Mouse (Mus musculus) neutrophil, adult 83 days (primary cell): ENCODE measurements around the gene Cfap77. TPM values are rescaled to one million over a fixed set of nuclear protein-coding genes. Genes with fewer than 3 reads are reported as not detected.

Experiments used
- total RNA-seq, 2 experiments: library from RNA; stranded (reverse); gene quantifications; one replicate each; pipeline ENCODE4 v1.2.4; 2023

The Cfap77 gene
- not detected for total RNA-seq

DNA sequence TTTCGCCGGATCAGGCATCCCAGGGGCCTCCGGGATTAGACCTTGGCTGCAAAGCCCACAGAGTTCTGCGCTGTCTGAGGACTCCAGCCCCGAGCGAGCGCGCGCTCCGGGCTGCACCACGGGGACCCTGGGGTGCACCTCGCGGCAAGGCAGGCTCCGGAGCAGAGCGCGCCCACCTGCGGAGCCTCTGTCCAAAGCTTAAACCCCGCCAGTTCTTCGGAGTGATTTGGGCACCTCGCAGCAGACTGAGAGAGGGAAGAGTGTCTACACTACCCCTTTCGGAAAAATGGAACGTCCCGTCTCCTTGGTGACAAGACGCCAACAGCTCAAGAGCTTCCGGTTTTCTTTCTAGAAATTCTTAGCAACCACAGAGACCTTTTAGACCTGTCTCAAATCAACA is at the start of gene Cfap77:
Gene Cfap77, minus strand, starts transcription at position 76 of the 400 bp plus-strand sequence.

GRCm38 (mm10) chr2:29060135-29060597 is 5.3 kb upstream of the Cfap77 start, which contains the start of gene Ttf1:
TSS of gene Ttf1 (plus strand) at chr2:29060262.

DNA sequence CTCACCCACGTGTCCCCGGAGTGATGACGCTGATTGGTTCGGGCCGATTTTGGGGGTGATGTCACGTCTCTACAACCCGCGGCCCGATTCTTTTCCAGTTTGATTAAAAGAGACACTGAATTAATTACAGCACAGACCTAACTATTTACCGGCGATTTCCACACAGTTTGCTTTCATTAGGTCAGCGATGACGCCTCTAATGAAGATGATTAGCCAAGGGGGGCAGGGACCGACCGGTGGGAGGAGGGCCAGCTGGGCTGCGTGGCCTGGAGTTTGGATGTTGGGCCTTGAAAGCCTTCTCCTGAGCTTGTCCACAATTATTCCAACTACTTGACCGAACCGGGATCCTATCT is 138.4 kb downstream of the Cfap77 start, which contains the start of gene Barhl1:
Gene Barhl1, minus strand, starts transcription at position 156 of the 353 bp plus-strand sequence.

Other genes with a start within 250 kb of the Cfap77 start
- gene Gtf3c4, start 214.7 kb downstream of the Cfap77 start, total RNA-seq: 10 to 100 TPM; 10.9 to 12.1 TPM
- gene Ddx31, start 214.7 kb downstream of the Cfap77 start, total RNA-seq: 1 to 10 TPM; 5.6 to 6.4 TPM
- gene Barhl1, start 138.4 kb downstream of the Cfap77 start, total RNA-seq: not detected
- gene Ttf1, start 5.2 kb upstream of the Cfap77 start, total RNA-seq: 10 to 100 TPM; 18.4 to 18.8 TPM
- 10 to 100 TPM; 37.3 to 40.1 TPM for gene Setx, start 69.1 kb upstream of the Cfap77 start, total RNA-seq
- gene Ntng2, start 197.9 kb upstream of the Cfap77 start, total RNA-seq: 100 to 1,000 TPM; 118 to 135 TPM